Mouse (Mus musculus) intestine, embryonic 16.5 days (tissue): ENCODE measurements around the gene Dab2. TPM values are rescaled to one million over a fixed set of nuclear protein-coding genes. Genes with fewer than 3 reads are reported as not detected.

Experiments used
- ATAC-seq: fragments of 200-750 bp; cut with Nextera tagmentation; 2 replicates; pipeline ENCODE4 v1.8.0; 2017; ENCODE audit warnings: moderate TSS enrichment, moderate library complexity
- H3K27ac ChIP-seq: fragments of 300-500 bp; sonication (generic); 2 replicates; pipeline ENCODE4 v1.5.1; 2014; ENCODE audit warnings: mild to moderate bottlenecking, low read length
- H3K27me3 ChIP-seq: fragments of 300-500 bp; sonication (generic); replicated peaks from 2 replicates; pipeline ENCODE4 v1.6.1; 2014; ENCODE audit warnings: low read length, control low read depth, mixed read lengths; ENCODE audit not compliant: control insufficient read depth, insufficient read depth
- H3K36me3 ChIP-seq: fragments of 300-500 bp; sonication (generic); 2 replicates; pipeline ENCODE4 v1.6.1; 2014; ENCODE audit warnings: low read length, control low read depth; ENCODE audit not compliant: control insufficient read depth, insufficient read depth
- H3K4me1 ChIP-seq: fragments of 300-500 bp; sonication (generic); 2 replicates; pipeline ENCODE4 v1.6.1; 2014; ENCODE audit warnings: low read length, control low read depth, mixed read lengths; ENCODE audit not compliant: control insufficient read depth, insufficient read depth
- H3K4me2 ChIP-seq: fragments of 300-500 bp; sonication (generic); 2 replicates; pipeline ENCODE4 v1.6.1; 2014; ENCODE audit warnings: low read depth, low read length, control low read depth
- H3K4me3 ChIP-seq: fragments of 300-500 bp; sonication (generic); 2 replicates; pipeline ENCODE4 v1.5.1; 2014; ENCODE audit warnings: mild to moderate bottlenecking, low read length
- H3K9ac ChIP-seq: fragments of 300-500 bp; sonication (generic); 2 replicates; pipeline ENCODE4 v1.6.1; 2014; ENCODE audit warnings: low read depth, low read length
- H3K9me3 ChIP-seq: fragments of 300-500 bp; sonication (generic); 2 replicates; pipeline ENCODE4 v1.6.1; 2016; ENCODE audit warnings: low read length, control low read depth; ENCODE audit not compliant: control insufficient read depth
- WGBS: fragments of 180-500 bp; shearing (Covaris S2); extraction: QIAGEN DNeasy Blood & Tissue Kit; methylation state at CpG from one replicate; pipeline ENCODE4 v1.1.7; 2014; 5-methylcytosine and 5-hydroxymethylcytosine counted together
- polyA plus RNA-seq: library from polyadenylated mRNA; unstranded; fragments of >200 nt; fragmentation: Nextera tagmentation; extraction: Ambion mirVana; gene quantifications from 2 replicates; pipeline ENCODE4 v1.2.1, GENCODE M21; 2015

Dab2 gene
- polyA plus RNA-seq, 1 experiment from 2014 or later: 55.5 TPM

DNA sequence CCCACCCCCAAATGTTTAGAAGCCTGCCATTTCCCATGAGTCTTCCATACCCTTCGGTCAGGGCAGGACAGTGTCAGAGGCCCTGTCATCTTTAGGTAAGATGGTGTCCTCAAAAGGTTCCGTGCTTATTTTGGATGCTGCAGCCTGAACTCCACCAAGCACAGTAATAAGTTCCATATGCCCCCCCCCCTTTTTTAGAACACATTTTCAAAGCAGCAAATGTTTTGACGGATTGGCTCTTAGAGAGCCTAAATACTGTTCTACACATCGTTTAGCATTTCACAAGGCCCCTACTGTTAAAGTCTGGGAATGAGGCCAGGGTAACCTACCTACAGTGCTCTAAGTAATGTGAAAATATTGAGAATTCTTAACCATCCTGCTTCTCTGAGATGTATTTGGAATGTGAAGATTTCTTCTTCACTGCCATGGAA is 19.6 kb upstream of the Dab2 start:
- Histone ChIP-seq H3K4me3 (no peak overlapping the region), H3K4me1 (peaks cover 7% of the 10 kb centered on the region), H3K4me2 (no peak overlapping the region), H3K9me3 (no peaks in the 10 kb centered on the region), H3K9ac (no peak overlapping the region), H3K27me3 (no peaks in the 10 kb centered on the region), H3K36me3 (no peaks in the 10 kb centered on the region), H3K27ac (no peak overlapping the region)
- ATAC-seq: 0 out of 2 replicates have a peak, but pooled peaks have one; percentile 33
- 57% methylated on average over 4 of the region's 4 CpGs for WGBS

DNA sequence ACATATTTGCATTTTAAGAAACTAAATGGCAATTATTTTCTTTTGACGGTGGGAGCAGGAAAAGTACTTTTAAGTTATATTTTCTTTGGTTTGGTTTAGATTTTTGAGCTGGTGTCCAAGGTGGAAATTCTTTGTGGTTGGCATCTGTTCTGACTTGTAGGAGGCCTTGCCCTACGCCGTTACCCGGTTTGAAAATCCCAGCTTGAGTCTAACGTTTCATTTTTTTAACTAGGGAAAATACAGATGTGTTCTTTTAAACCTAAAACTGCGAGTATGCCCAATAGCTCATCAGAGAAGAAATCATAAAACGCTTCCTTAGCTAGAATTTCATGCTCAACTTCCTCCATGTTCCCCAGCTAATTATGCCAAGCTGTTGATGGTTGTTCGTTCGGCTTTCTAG is 16.3 kb upstream of the Dab2 start:
- Histone ChIP-seq H3K9me3 (no peaks in the 10 kb centered on the region), H3K4me3 (no peak overlapping the region), H3K27ac (no peak overlapping the region), H3K9ac (no peak overlapping the region), H3K4me1 (peaks cover 7% of the 10 kb centered on the region), H3K36me3 (no peaks in the 10 kb centered on the region), H3K4me2 (no peak overlapping the region), H3K27me3 (no peaks in the 10 kb centered on the region)
- no peak for ATAC-seq
- WGBS: 91% methylated on average over 9 of the region's 9 CpGs

DNA sequence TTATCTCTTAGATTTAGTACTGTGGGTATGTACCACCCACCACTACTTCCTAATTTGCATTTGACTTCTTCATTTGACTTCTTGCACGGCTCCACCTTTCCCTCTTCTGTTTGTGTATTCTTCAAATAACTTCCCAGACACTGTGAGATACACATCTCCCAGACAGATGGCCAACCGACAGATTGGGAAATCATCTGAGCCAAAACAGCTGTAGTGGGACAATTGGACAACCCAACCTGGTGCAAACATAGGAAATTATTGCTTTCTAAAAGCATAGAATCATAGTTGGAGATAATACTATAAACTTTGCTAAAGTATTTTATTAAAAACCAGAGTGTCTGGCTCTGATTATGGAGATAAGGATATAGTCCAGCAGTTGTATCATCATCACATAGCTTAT is 3.5 kb upstream of the Dab2 start:
- H3K4me2 ChIP-seq: no peak overlapping the region
- no peaks in the 10 kb centered on the region for H3K9me3 ChIP-seq
- no peak overlapping the region for H3K9ac ChIP-seq
- 39% methylated on average over 2 of the region's 2 CpGs for WGBS
- H3K4me3 ChIP-seq: no peak overlapping the region
- no peaks in the 10 kb centered on the region for H3K27me3 ChIP-seq
- ATAC-seq: no peak
- no peaks in the 10 kb centered on the region for H3K36me3 ChIP-seq
- no peak overlapping the region for H3K27ac ChIP-seq
- no peaks in the 10 kb centered on the region for H3K4me1 ChIP-seq

GRCm38 (mm10) chr15:6298726-6299125 is 862 bp upstream of the Dab2 start:
- H3K9me3 ChIP-seq: no peaks in the 10 kb centered on the region
- no peaks in the 10 kb centered on the region for H3K27me3 ChIP-seq
- no peak overlapping the region for H3K4me2 ChIP-seq
- H3K36me3 ChIP-seq: no peaks in the 10 kb centered on the region
- no peak overlapping the region for H3K4me3 ChIP-seq
- no peak overlapping the region for H3K9ac ChIP-seq
- no peak for ATAC-seq
- H3K4me1 ChIP-seq: no peaks in the 10 kb centered on the region
- 85% methylated on average over 3 of the region's 3 CpGs for WGBS
- H3K27ac ChIP-seq: no peak overlapping the region

DNA sequence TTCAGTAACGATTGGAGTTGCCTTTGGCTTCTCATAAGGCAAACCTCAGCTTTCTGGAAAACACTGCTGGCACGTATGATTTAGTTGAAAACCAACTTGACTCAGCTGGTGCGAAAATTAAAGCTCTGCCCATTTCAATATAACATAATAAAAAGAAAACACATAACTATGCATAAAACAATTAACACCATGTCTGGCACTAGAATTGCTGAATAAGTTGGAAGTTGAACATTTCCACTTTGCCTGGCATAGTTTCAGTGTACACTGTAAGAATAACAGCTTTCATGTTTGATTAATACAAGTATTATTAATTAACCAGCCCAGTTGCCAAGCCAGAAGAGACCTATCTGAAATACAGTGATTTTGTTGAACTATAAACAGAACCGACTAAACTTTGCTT is 2.6 kb downstream of the Dab2 start:
- H3K9ac ChIP-seq: no peak overlapping the region
- H3K36me3 ChIP-seq: no peaks in the 10 kb centered on the region
- no peaks in the 10 kb centered on the region for H3K9me3 ChIP-seq
- H3K4me3 ChIP-seq: no peak overlapping the region
- WGBS: 69% methylated on average over 4 of the region's 4 CpGs
- H3K4me1 ChIP-seq: no peaks in the 10 kb centered on the region
- no peak overlapping the region for H3K4me2 ChIP-seq
- no peaks in the 10 kb centered on the region for H3K27me3 ChIP-seq
- no peak overlapping the region for H3K27ac ChIP-seq
- no peak for ATAC-seq

DNA sequence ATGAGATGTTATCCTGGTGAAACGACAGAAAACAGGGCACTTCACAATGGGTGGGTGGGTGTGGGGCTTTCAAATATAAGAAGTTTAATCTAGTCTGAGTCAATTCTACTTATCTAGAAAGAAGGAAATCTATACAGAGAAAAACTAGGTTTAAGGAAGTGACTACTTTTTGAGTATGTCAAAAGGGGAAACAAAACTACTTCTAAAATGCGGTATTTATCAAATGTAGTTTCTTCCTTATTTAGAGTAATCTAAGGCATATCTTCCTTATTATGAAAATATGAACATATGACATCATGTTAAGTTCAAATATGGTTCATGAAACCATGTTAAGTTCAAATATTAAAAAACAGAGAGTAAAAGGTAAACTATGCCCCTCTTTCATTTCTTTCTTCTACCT is 4.2 kb downstream of the Dab2 start:
- Histone ChIP-seq H3K27me3 (no peaks in the 10 kb centered on the region), H3K27ac (no peak overlapping the region), H3K4me2 (no peak overlapping the region), H3K4me3 (no peak overlapping the region), H3K9ac (no peak overlapping the region), H3K4me1 (no peaks in the 10 kb centered on the region), H3K9me3 (no peaks in the 10 kb centered on the region), H3K36me3 (no peaks in the 10 kb centered on the region)
- no peak for ATAC-seq
- 81% methylated on average over 2 of the region's 2 CpGs for WGBS

GRCm38 (mm10) chr15:6309633-6310032 is 10.0 kb downstream of the Dab2 start:
- 59% methylated on average over 3 of the region's 3 CpGs for WGBS
- Histone ChIP-seq H3K36me3 (no peaks in the 10 kb centered on the region), H3K27ac (no peak overlapping the region), H3K4me3 (no peak overlapping the region), H3K4me2 (no peak overlapping the region), H3K9me3 (no peaks in the 10 kb centered on the region), H3K27me3 (no peaks in the 10 kb centered on the region), H3K9ac (no peak overlapping the region), H3K4me1 (peaks cover 6% of the 10 kb centered on the region; the same call in 1 of the 2 replicates)
- ATAC-seq: no peak

DNA sequence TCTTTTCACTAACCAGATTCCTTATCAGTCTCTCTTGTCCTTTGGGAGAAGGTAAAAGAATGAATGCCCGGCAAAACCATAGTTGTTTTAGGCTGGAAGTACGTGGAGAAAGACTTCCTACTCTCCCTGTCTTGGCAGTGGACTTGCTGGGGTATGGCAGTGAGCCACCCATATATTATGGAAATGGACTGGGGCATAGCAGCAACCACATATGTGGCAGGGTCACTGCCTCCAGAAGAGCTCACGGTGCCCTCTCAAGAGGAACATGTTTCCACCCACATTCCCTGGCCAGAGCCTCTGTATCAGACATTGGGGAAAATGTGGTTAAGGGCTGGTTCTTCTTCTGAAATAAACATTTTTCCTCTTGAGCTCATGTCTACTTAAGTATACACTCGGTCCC is 10.8 kb downstream of the Dab2 start:
- Histone ChIP-seq H3K4me1 (peaks cover 6% of the 10 kb centered on the region; the same call in 1 of the 2 replicates), H3K4me3 (no peak overlapping the region), H3K4me2 (no peak overlapping the region), H3K27me3 (no peaks in the 10 kb centered on the region), H3K9ac (no peak overlapping the region), H3K27ac (no peak overlapping the region), H3K9me3 (no peaks in the 10 kb centered on the region), H3K36me3 (no peaks in the 10 kb centered on the region)
- no peak for ATAC-seq
- WGBS: 75% methylated on average over 4 of the region's 4 CpGs

DNA sequence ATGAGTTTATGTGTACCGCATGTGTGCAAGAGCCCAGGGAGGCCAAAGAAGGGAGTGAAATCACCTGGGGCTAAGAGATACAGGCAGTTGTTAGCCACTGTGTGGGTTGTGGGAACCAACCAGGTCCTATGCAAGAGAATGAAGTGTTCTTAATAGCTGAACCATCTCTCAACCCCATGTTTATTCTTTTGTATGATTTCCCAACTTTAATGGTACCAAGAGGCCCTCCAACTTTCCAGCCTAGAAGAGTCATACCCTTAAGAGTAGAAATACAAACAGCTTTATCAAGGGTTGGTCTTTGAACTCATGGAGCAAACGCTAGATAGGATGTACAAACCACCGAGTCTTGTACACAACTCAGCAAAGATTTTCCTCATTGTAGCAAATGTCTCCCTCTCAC is 12.8 kb downstream of the Dab2 start:
- WGBS: 77% methylated on average over 3 of the region's 3 CpGs
- Histone ChIP-seq H3K27me3 (no peaks in the 10 kb centered on the region), H3K9ac (no peak overlapping the region), H3K9me3 (no peaks in the 10 kb centered on the region), H3K4me3 (no peak overlapping the region), H3K4me1 (peaks cover 6% of the 10 kb centered on the region; the same call in 1 of the 2 replicates), H3K27ac (no peak overlapping the region), H3K4me2 (no peak overlapping the region), H3K36me3 (no peaks in the 10 kb centered on the region)
- peak; percentile 55; the same call in 1 of the 2 replicates for ATAC-seq

DNA sequence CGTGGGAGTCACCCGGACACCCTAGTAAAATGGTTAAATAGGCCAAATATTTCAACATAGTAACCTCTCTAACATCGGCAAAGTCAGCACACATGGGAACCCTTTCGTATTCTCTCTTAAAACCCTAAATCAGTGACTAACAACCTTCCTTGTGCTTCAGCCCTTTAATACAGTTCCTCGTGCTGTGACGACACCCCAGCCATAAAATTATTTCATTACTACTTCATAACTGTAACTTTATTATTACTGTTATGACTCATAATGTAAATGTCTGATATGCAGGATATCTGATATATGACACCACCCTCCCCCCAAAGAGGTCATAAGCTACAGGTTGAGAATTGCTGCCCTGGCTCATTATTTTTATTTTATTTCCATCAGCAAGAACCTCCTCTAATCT is 19.8 kb downstream of the Dab2 start:
- 75% methylated on average over 6 of the region's 6 CpGs for WGBS
- Histone ChIP-seq H3K4me2 (no peak overlapping the region), H3K36me3 (no peaks in the 10 kb centered on the region), H3K27me3 (no peaks in the 10 kb centered on the region), H3K4me3 (no peak overlapping the region), H3K27ac (no peak overlapping the region), H3K4me1 (peaks cover 5% of the 10 kb centered on the region; the same call in 1 of the 2 replicates), H3K9ac (no peak overlapping the region), H3K9me3 (no peaks in the 10 kb centered on the region)
- ATAC-seq: peak; percentile 67
